Comparison of ENCODE assay signal across 8 mouse cellular contexts in genomic region chr14:121797457-121798410, GRCm38 (mm10). TPM values are rescaled to one million over a fixed set of nuclear protein-coding genes. Genes with fewer than 3 reads are reported as not detected.
DNase-seq lines count a peak whose midpoint lies in the region; ATAC-seq and TF ChIP-seq lines count a peak whose summit lies in the region.

TSS of gene Dock9 (minus strand) at chr14:121797837.

- peak within 1 kb of the TSS; percentile 69 for H3K9ac ChIP-seq in lung, postnatal 0 days (replicated peaks; ENCODE audit: low read depth)

- no peaks in the 10 kb centered on the region for H3K9me3 ChIP-seq in hindbrain, embryonic 10.5 days
- no peaks in the 10 kb centered on the region for H3K9me3 ChIP-seq in lung, postnatal 0 days (ENCODE audit: low read length)

- no peaks in the 10 kb centered on the region for H3K36me3 ChIP-seq in hindbrain, embryonic 10.5 days
- no peaks in the 10 kb centered on the region for H3K36me3 ChIP-seq in lung, postnatal 0 days (ENCODE audit: insufficient read depth, low read length)

- peak within 1 kb of the TSS; percentile 88 for H3K27ac ChIP-seq in hindbrain, embryonic 10.5 days
- peak within 1 kb of the TSS; percentile 93 for H3K27ac ChIP-seq in lung, postnatal 0 days (ENCODE audit: low read length)

- TF ChIP-seq CTCF in lung, postnatal 0 days (IDR thresholded peaks at IDR 0.05) = peak; percentile 18; the same call in 1 of the 2 replicates

- H3K4me3 ChIP-seq in hindbrain, embryonic 10.5 days = peak within 1 kb of the TSS; percentile 79
- peak within 1 kb of the TSS; percentile 69 for H3K4me3 ChIP-seq in lung, postnatal 0 days (ENCODE audit: low read depth, low read length)

- H3K4me2 ChIP-seq in lung, postnatal 0 days (replicated peaks; ENCODE audit: low read depth, low read length) = peak within 1 kb of the TSS; percentile 89

- ATAC-seq in frontal cortex, adult (ENCODE audit: low TSS enrichment) = peak; percentile 70
- ATAC-seq in lung, postnatal 0 days = peak; percentile 93

- peak; percentile 49; the same call in 1 of the 2 replicates for TF ChIP-seq EP300 in lung, postnatal 0 days (IDR thresholded peaks at IDR 0.05)

- peaks cover 30% of the 10 kb centered on the region for H3K27me3 ChIP-seq in hindbrain, embryonic 10.5 days (ENCODE audit: insufficient read depth, poor library complexity, severe bottlenecking)
- H3K27me3 ChIP-seq in lung, postnatal 0 days (replicated peaks; ENCODE audit: insufficient read depth, low read length) = no peaks in the 10 kb centered on the region

- H3K4me1 ChIP-seq in hindbrain, embryonic 10.5 days (replicated peaks) = peaks cover 15% of the 10 kb centered on the region
- H3K4me1 ChIP-seq in lung, postnatal 0 days (ENCODE audit: insufficient read depth, low read depth, low read length) = no peaks in the 10 kb centered on the region

- peak; percentile 91 for DNase-seq in MN1 (ENCODE audit: low spot score)
- peak; percentile 91 for DNase-seq in cerebellum, adult 9-10 months
- peak; percentile 94 for DNase-seq in hindbrain, embryonic 10.5 days (ENCODE audit: low spot score)
- peak; percentile 82 for DNase-seq in layer of hippocampus, adult 9-11 months
- DNase-seq in lung, postnatal 0 days (ENCODE audit: low spot score) = peak; percentile 96
- peak; percentile 76 for DNase-seq in ovary, postnatal 14 days (ENCODE audit: low spot score)
- DNase-seq in thymus, postnatal 14 days = peak; percentile 90

- under 1% methylated on average over 106 of the region's 106 CpGs for WGBS in hindbrain, embryonic 10.5 days
- 3% methylated on average over 88 of the region's 106 CpGs for WGBS in lung, postnatal 0 days

RNA-seq across cellular contexts. Expression of gene Dock9, which starts in this region (rescaled TPM):
- 3.3 and 3.4 TPM in 2 replicates for polyA plus RNA-seq in hindbrain, embryonic 10.5 days (2016; fragmentation: Nextera tagmentation; extraction: Ambion mirVana)
- polyA plus RNA-seq in lung, postnatal 0 days (2015; fragmentation: Nextera tagmentation; extraction: Ambion mirVana) = 19.8 and 22.4 TPM in 2 replicates

Comparison
In these comparisons a context has a peak if more than half of its experiments do, and no peak if none do; other contexts are left out.
1. Peak in every context shown above with its lines: DNase-seq, ATAC-seq, H3K4me3 ChIP-seq and H3K27ac ChIP-seq.